Mouse (Mus musculus): ENCODE data around the gene Clec4d.
"Not testable (repeated sequence)": the region's sequence is repeated elsewhere in the genome, so short reads cannot be mapped to it uniquely, and the experiment has no call there.

Gene Clec4d

GRCm38 (mm10) chr6:123261555-123262161, at the start of gene Clec4d:
Clec4d (plus strand) TSS chr6:123262111.
- no peak for DNase-seq (ENCODE audit: low spot score)

GRCm38 (mm10) chr6:123227519-123228166, 34.3 kb upstream of the Clec4d start:
- DNase-seq (ENCODE audit: low spot score), result no peak

GRCm38 (mm10) chr6:123229644-123230043, 32.3 kb upstream of the Clec4d start, which contains the start of gene Clec4n:
Clec4n (plus strand) TSS chr6:123229843.
- DNase-seq (ENCODE audit: low spot score), result no peak

- no peak for DNase-seq (ENCODE audit: low spot score)
Measured at GRCm38 (mm10) chr6:123231149-123231548, 30.8 kb upstream of the Clec4d start.

GRCm38 (mm10) chr6:123237582-123237981, 24.3 kb upstream of the Clec4d start:
- no peak for DNase-seq (ENCODE audit: low spot score)

- DNase-seq (ENCODE audit: low spot score), result no peak
Measured at GRCm38 (mm10) chr6:123244201-123244600, 17.7 kb upstream of the Clec4d start.

GRCm38 (mm10) chr6:123248862-123249261, 13.0 kb upstream of the Clec4d start:
- not testable (repeated sequence) for DNase-seq (ENCODE audit: low spot score)

- DNase-seq (ENCODE audit: low spot score), result no peak
Measured at GRCm38 (mm10) chr6:123252735-123253134, 9.2 kb upstream of the Clec4d start.

GRCm38 (mm10) chr6:123258946-123259345, 3.0 kb upstream of the Clec4d start:
- no peak for DNase-seq (ENCODE audit: low spot score)

GRCm38 (mm10) chr6:123259889-123260603, 1.9 kb upstream of the Clec4d start:
- no peak for DNase-seq (ENCODE audit: low spot score)

GRCm38 (mm10) chr6:123260868-123261267, 1.0 kb upstream of the Clec4d start:
- no peak for DNase-seq (ENCODE audit: low spot score)

- no peak for DNase-seq (ENCODE audit: low spot score)
Measured at GRCm38 (mm10) chr6:123264194-123264593, 2.3 kb downstream of the Clec4d start.

- no peak for DNase-seq (ENCODE audit: low spot score)
Measured at GRCm38 (mm10) chr6:123265809-123266208, 3.9 kb downstream of the Clec4d start.

- no peak for DNase-seq (ENCODE audit: low spot score)
Measured at GRCm38 (mm10) chr6:123266945-123267344, 5.0 kb downstream of the Clec4d start.

GRCm38 (mm10) chr6:123279443-123279842, 17.5 kb downstream of the Clec4d start:
- DNase-seq (ENCODE audit: low spot score), result no peak

GRCm38 (mm10) chr6:123286311-123286710, 24.4 kb downstream of the Clec4d start:
- no peak for DNase-seq (ENCODE audit: low spot score)

GRCm38 (mm10) chr6:123288931-123289330, 27.0 kb downstream of the Clec4d start:
- DNase-seq (ENCODE audit: low spot score), result no peak

GRCm38 (mm10) chr6:123289753-123290152, 27.8 kb downstream of the Clec4d start, which contains the start of gene Clec4e:
Clec4e (minus strand) TSS chr6:123289870.
- DNase-seq (ENCODE audit: low spot score), result no peak

- no peak for DNase-seq (ENCODE audit: low spot score)
Measured at GRCm38 (mm10) chr6:123292751-123293400, 31.0 kb downstream of the Clec4d start.

GRCm38 (mm10) chr6:123293509-123293908, 31.6 kb downstream of the Clec4d start:
- not testable (repeated sequence) for DNase-seq (ENCODE audit: low spot score)

GRCm38 (mm10) chr6:123296687-123297086, 34.8 kb downstream of the Clec4d start:
- no peak for DNase-seq (ENCODE audit: low spot score)

- DNase-seq (ENCODE audit: low spot score), result not testable (repeated sequence)
Measured at GRCm38 (mm10) chr6:123306315-123306714, 44.4 kb downstream of the Clec4d start.

All from embryo, embryonic 10.5 days (tissue).